Mouse (Mus musculus): ENCODE measurements around the gene 1700037H04Rik. TPM values are rescaled to one million over a fixed set of nuclear protein-coding genes. Genes with fewer than 3 reads are reported as not detected.

1700037H04Rik gene
- polyA plus RNA-seq (2015; fragmentation: Nextera tagmentation; extraction: Ambion mirVana) = 97.1 and 99.3 TPM in 2 replicates

DNA sequence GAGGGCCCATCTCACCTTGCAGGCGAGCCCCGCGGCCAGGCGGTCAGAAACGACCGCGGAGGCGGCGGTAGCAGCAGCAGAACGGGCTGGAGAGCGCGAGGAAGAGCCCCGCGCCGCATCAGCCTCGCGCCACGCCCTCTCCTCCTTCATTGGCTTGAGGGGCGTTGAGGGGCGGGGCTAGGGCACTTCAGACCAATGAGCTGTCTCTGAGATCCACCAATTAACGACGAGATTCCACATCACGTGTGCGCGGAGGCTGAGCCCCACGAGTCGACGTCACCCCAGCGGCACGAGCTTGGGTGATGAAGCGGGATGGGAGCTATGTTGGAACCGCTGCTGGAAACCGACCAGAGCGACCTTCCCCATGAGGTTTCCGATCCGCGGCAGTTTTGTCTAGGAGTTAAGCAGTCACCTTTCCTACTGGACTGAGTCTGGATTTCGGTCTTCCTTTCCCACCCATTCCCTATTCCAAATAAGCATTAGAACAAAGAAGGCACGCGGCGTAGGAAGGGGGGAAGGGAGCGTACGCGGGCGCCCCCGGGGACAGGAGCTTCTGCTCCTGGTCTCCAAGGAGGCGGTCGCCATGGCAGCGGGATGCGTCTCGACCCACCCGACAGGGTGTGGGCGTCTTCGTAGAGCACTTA, at the start of gene 1700037H04Rik:
1700037H04Rik (minus strand) TSS at position 144 of the 644 bp plus-strand sequence.
- H3K9ac ChIP-seq = peak within 1 kb of the TSS; percentile 86
- peak within 1 kb of the TSS; percentile 97 for H3K4me2 ChIP-seq
- peak; percentile 98 for ATAC-seq
- peak within 1 kb of the TSS; percentile 74 for H3K4me3 ChIP-seq
- peaks cover 32% of the 10 kb centered on the region for H3K4me1 ChIP-seq
- no peaks in the 10 kb centered on the region for H3K9me3 ChIP-seq (replicated peaks)
- H3K27ac ChIP-seq = peak within 1 kb of the TSS; percentile 95
- no peaks in the 10 kb centered on the region for H3K27me3 ChIP-seq
- WGBS = under 1% methylated on average over 54 of the region's 54 CpGs
- peaks cover 7% of the 10 kb centered on the region; the same call in 1 of the 2 replicates for H3K36me3 ChIP-seq (ENCODE audit: poor library complexity, severe bottlenecking)

DNA sequence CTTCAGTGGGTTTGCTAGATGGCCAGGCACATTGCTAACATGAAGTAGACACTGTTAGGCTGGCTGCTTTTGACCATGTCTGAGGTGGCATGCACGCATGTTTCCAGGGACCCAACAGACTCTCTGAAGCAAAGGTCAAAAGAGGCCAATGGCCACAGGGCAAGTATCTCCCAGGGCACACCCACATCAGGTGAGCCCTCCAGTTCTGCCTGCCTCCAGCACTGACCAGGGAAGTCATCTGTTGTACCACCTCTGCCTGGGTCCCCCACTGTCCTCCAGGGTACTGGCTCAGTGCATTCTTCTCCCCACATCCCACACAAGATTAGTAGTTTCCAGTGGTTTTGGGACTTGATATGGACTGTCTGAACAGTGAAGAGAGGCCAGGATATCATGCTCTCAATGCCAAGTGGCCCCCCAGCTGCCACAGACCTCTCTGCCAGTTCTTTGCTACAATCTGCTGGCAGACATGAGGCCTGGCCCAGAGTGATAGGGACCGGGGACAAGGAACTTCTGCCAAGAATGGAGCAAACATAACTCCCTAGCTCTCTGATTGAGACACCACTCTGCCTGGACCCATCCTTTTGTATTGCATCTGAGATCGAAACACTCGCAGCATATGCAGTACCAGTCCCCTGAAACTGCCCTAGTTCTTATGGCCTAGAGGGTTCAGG, 49.4 kb upstream of the 1700037H04Rik start:
- ATAC-seq = no peak
- H3K27me3 ChIP-seq = no peaks in the 10 kb centered on the region
- H3K27ac ChIP-seq = peak overlapping the region; percentile 88
- H3K4me2 ChIP-seq = peak overlapping the region; percentile 61
- H3K4me3 ChIP-seq = peak overlapping the region; percentile 57
- 74% methylated on average over 4 of the region's 4 CpGs for WGBS
- H3K4me1 ChIP-seq = peaks cover 19% of the 10 kb centered on the region
- H3K9ac ChIP-seq = peak overlapping the region; percentile 80; the same call in 1 of the 2 replicates
- peaks cover 18% of the 10 kb centered on the region for H3K36me3 ChIP-seq (ENCODE audit: poor library complexity, severe bottlenecking)
- no peaks in the 10 kb centered on the region for H3K9me3 ChIP-seq (replicated peaks)

DNA sequence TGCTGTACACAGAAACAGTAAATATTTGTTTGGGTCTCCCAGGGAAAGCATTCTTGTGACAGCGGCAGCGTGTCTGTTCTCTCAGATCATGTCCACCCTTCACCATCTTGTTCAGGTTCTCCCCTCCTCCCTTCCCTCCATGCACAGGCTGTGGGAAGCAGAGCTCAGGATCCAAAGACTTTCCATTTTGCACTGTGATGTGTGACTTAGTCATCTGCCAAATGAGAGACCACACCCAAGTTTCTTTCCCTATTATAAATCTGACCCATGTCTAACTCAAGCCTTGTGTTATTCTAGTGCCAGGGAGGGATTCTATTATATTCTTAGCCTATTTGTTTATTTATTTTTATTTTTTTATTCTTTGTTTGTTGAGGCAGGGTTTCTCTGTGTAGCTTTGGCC, 48.5 kb upstream of the 1700037H04Rik start:
- H3K4me3 ChIP-seq = no peak overlapping the region
- no peak overlapping the region for H3K9ac ChIP-seq
- no peak for ATAC-seq
- H3K4me2 ChIP-seq = no peak overlapping the region
- H3K4me1 ChIP-seq = peaks cover 19% of the 10 kb centered on the region
- no peaks in the 10 kb centered on the region for H3K27me3 ChIP-seq
- WGBS = 91% methylated on average over 2 of the region's 2 CpGs
- no peaks in the 10 kb centered on the region for H3K9me3 ChIP-seq (replicated peaks)
- peaks cover 10% of the 10 kb centered on the region for H3K36me3 ChIP-seq (ENCODE audit: poor library complexity, severe bottlenecking)
- H3K27ac ChIP-seq = no peak overlapping the region

DNA sequence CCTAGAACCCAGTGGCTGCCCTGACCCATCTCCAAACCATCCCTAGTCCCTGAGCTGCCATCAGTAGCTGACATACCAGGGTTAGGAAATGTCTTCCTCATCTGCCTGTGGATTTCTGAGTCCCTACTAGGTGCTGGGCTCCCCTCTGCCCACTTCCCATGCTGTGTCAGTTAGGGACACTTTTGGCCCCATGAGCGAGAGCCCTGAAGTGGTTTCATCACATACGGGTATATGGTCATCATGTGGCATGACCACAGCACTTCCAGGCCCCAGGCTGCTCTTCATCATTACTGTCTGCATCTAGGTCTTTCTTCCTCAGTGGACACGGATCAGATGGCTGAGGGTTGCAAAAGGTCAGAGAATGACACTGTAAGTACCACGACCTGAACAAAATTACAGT, 46.9 kb upstream of the 1700037H04Rik start, which contains the start of gene Ap5s1:
Ap5s1 (plus strand) TSS at position 301 of the 400 bp plus-strand sequence.
- Histone ChIP-seq H3K4me1 (peaks cover 16% of the 10 kb centered on the region), H3K27ac (no peak within 1 kb of the TSS), H3K4me2 (no peak within 1 kb of the TSS), H3K9ac (no peak within 1 kb of the TSS), H3K36me3 (ENCODE audit: poor library complexity, severe bottlenecking) (no peaks in the 10 kb centered on the region), H3K4me3 (no peak within 1 kb of the TSS), H3K27me3 (no peaks in the 10 kb centered on the region), H3K9me3 (replicated peaks) (no peaks in the 10 kb centered on the region)
- WGBS = 83% methylated on average over 4 of the region's 4 CpGs
- ATAC-seq = no peak

DNA sequence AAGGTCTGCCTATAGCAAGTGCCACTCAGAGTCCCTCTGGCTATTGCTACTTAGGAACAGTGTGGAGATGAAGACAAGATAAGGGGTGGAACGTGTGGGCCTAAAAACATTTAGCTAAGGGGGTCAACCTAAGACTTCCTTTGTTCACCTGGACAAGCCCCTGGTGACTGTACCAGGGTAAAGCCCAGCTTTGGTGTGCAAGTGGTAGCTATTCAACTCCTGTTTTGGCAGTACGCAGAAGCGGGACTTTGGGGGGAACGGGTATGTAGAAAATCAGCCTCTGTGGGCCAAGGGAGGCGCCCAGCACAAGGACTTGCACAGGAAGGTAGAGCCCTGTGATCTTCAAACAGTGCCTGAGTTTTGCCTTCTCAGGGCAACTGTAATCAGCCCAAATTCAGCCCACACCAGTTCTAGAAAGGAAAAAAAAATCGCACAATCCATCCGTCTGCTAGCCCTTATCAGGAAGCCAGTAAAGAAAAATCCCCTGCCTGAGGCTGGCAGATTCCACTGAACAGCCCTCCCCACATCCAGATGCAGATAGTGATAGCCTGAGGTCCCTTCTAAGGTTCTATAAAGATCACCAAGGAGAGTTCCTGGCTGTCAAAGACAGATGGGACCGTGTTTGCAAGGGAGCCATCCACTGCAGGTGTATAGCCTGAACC, 45.8 kb upstream of the 1700037H04Rik start:
- 87% methylated on average over 8 of the region's 8 CpGs for WGBS
- Histone ChIP-seq H3K27me3 (no peaks in the 10 kb centered on the region), H3K4me2 (no peak overlapping the region), H3K4me1 (peaks cover 8% of the 10 kb centered on the region; the same call in 1 of the 2 replicates), H3K4me3 (no peak overlapping the region), H3K9ac (no peak overlapping the region), H3K9me3 (replicated peaks) (no peaks in the 10 kb centered on the region), H3K27ac (no peak overlapping the region), H3K36me3 (ENCODE audit: poor library complexity, severe bottlenecking) (no peaks in the 10 kb centered on the region)
- ATAC-seq = no peak

DNA sequence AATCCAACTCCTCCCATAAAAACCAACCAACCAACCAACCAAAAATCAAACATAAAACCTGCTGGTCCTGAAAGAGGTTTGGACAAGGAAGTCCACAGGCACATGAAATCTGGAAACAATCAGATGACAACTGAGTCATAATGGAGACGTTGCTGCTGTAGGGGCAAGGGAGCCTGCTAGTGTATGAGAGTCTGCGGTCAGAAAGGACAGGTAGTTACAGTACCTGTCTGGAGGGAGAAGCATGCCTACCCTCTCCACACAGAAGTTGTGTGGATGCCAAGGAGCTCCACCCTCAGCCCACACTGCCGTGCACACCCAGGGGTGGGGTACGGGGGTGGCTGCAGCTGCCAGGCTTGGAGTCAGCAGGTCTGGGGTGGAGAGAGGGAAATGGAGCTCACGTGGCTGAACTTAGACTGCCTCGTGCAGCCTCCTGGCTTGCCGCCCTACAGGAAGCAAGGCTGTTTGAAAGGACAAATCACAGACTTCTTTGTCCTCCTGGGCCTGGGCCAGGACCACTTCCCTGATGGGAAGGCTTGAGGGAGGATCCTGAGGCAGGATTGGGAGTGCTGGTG, 44.6 kb upstream of the 1700037H04Rik start:
- no peak overlapping the region for H3K4me3 ChIP-seq
- no peaks in the 10 kb centered on the region for H3K9me3 ChIP-seq (replicated peaks)
- H3K27me3 ChIP-seq = no peaks in the 10 kb centered on the region
- WGBS = 59% methylated on average over 7 of the region's 7 CpGs
- H3K27ac ChIP-seq = no peak overlapping the region
- H3K9ac ChIP-seq = no peak overlapping the region
- peaks cover 4% of the 10 kb centered on the region; the same call in 1 of the 2 replicates for H3K36me3 ChIP-seq (ENCODE audit: poor library complexity, severe bottlenecking)
- peaks cover 5% of the 10 kb centered on the region; the same call in 1 of the 2 replicates for H3K4me1 ChIP-seq
- no peak for ATAC-seq
- H3K4me2 ChIP-seq = no peak overlapping the region

DNA sequence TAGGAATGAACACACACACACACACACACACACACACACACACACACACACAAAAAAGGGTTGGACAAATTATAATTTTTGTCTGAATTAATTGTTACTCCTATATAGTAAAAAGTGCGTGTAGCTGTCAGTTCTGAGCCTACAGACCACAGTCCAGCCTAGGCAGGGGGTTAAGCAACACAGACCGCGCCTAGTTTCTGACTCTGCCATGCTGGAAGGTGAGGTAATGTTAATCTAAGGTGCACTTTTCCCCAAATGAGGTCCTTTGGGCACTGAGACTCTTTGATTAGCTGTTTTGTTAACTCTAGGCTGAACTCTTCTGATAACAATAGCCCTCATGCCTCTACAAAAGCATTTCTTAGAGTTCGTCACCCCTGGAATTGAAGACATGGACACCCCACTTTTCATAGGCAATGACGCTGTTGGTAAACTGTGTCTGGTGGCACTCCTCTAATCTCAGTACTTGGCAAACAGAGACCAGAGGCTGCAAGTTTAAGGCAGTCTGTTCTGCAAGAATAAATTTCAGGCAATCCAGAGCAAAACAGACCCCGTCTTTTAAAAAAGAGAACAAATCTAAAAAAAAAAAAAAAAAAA, 44.0 kb upstream of the 1700037H04Rik start:
- no peak for ATAC-seq
- no peak overlapping the region for H3K4me3 ChIP-seq
- H3K27me3 ChIP-seq = no peaks in the 10 kb centered on the region
- H3K27ac ChIP-seq = no peak overlapping the region
- peaks cover 10% of the 10 kb centered on the region; the same call in 1 of the 2 replicates for H3K36me3 ChIP-seq (ENCODE audit: poor library complexity, severe bottlenecking)
- H3K4me2 ChIP-seq = no peak overlapping the region
- H3K4me1 ChIP-seq = 0 out of 2 replicates have a peak, but pooled peaks cover 2% of the 10 kb centered on the region
- no peaks in the 10 kb centered on the region for H3K9me3 ChIP-seq (replicated peaks)
- H3K9ac ChIP-seq = no peak overlapping the region
- 90% methylated on average over 6 of the region's 6 CpGs for WGBS

DNA sequence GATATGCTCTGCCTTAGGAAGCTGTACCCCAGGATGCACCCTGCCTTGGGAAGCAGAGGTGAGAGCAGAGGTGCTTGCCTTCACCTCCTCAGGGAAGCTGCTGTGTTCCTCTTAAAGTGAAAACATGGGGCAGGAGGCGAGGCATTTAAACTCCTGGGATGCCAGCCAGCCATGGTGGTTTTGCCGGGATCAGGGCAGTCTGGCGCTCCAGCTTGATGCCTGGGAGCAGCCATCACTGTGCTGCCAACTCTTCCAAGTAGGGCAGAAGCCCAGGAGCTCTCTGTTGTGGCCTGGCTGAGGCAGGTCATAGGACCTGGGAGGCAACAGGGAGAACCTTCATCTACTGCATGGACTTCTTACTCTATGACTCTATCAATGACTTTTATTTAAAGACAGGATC, 41.4 kb upstream of the 1700037H04Rik start:
- Histone ChIP-seq H3K27ac (no peak overlapping the region), H3K4me3 (no peak overlapping the region), H3K36me3 (ENCODE audit: poor library complexity, severe bottlenecking) (peaks cover 32% of the 10 kb centered on the region), H3K27me3 (no peaks in the 10 kb centered on the region), H3K9me3 (replicated peaks) (no peaks in the 10 kb centered on the region), H3K9ac (no peak overlapping the region), H3K4me1 (0 out of 2 replicates have a peak, but pooled peaks cover 2% of the 10 kb centered on the region), H3K4me2 (no peak overlapping the region)
- 89% methylated on average over 3 of the region's 3 CpGs for WGBS
- ATAC-seq = no peak

DNA sequence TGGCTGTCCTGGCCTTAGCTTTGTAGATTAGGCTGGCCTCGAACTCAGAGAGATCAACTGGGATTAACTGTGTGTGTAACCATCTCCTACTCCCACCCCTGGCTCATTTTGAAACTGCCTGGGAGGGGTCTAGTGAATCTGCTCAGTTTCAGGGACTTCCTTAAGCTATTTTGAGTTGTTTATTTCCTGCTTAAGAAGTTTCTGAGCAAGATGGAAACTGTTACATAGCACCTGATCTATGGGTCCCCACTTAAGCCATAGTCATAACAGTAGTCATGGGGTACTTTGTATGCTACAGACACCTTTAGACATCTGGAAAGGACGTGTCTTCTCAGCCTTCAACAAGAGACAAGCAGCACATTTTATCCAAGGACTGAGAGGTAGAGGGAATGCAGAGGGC, 40.8 kb upstream of the 1700037H04Rik start:
- H3K9me3 ChIP-seq (replicated peaks) = no peaks in the 10 kb centered on the region
- ATAC-seq = no peak
- H3K9ac ChIP-seq = no peak overlapping the region
- no peak overlapping the region for H3K27ac ChIP-seq
- WGBS = 82% methylated on average over 2 of the region's 2 CpGs
- H3K4me1 ChIP-seq = 0 out of 2 replicates have a peak, but pooled peaks cover 2% of the 10 kb centered on the region
- no peaks in the 10 kb centered on the region for H3K27me3 ChIP-seq
- H3K36me3 ChIP-seq (ENCODE audit: poor library complexity, severe bottlenecking) = peaks cover 32% of the 10 kb centered on the region
- H3K4me3 ChIP-seq = no peak overlapping the region
- H3K4me2 ChIP-seq = no peak overlapping the region

DNA sequence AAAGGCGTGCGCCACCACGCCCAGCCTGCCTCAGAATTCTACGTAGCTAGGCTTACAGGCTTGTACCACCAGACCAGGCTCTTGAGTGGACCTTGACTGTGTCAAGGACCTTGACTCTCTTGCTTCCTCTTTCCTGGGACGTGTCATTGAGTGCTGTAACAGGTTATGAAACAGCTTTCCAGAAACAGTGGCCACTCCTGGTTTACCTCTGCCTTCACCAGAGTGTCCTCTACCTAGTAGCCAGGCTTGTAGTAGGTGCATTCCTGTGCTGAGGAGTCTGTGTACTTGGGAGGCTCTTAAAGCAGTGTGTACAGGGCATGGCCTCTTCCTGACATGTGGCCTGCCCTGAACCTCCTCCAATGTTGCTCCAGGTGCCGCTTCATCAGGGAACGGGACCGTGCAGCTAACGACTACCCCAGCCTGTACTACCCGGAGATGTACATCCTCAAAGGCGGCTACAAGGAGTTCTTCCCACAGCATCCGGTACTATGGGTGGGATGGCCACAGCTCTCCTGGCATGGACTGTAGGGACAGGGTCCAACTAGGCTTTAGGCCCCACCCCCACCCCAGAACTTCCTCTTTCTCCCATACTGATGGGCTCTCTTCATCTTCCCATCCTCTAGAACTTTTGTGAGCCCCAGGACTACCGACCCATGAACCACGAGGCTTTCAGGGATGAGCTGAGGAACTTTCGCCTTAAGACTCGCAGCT, 36.9 kb upstream of the 1700037H04Rik start:
- WGBS = 92% methylated on average over 16 of the region's 16 CpGs
- peaks cover 64% of the 10 kb centered on the region for H3K36me3 ChIP-seq (ENCODE audit: poor library complexity, severe bottlenecking)

DNA sequence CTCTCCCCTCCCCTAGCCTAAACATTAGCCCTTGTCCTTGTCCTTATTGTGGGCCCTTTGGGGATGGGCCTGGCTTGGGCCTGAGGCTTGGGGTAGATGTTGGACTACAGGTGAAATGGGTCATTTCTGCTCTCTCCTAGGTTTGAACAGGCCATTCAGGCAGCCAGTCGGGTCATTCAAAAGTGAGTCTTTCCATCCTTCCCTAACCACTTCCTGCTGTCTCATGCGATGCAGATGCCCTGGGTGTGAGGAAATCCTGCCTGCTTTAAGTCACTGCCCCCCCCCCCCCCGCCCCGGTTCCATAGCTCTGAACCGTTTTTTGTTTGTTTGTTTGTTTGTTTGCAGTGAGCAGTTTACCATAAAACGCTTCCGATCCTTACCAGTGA, 31.1 kb upstream of the 1700037H04Rik start:
- no peak for ATAC-seq
- Histone ChIP-seq H3K4me3 (no peak overlapping the region), H3K36me3 (ENCODE audit: poor library complexity, severe bottlenecking) (peaks cover 41% of the 10 kb centered on the region), H3K27me3 (no peaks in the 10 kb centered on the region), H3K4me1 (peaks cover 52% of the 10 kb centered on the region), H3K9me3 (replicated peaks) (no peaks in the 10 kb centered on the region), H3K27ac (peak overlapping the region; percentile 81), H3K9ac (peak overlapping the region; percentile 40), H3K4me2 (peak overlapping the region; percentile 41)
- 69% methylated on average over 7 of the region's 7 CpGs for WGBS

More for the DNA sequence above, 36.9 kb upstream of the 1700037H04Rik start:
- no peaks in the 10 kb centered on the region for H3K9me3 ChIP-seq (replicated peaks)
- 0 out of 2 replicates have a peak, but pooled peaks cover 2% of the 10 kb centered on the region for H3K4me1 ChIP-seq
- no peak overlapping the region for H3K4me3 ChIP-seq
- ATAC-seq = no peak
- no peak overlapping the region for H3K9ac ChIP-seq
- H3K27me3 ChIP-seq = no peaks in the 10 kb centered on the region
- H3K4me2 ChIP-seq = no peak overlapping the region
- no peak overlapping the region; the same call in 1 of the 2 replicates for H3K27ac ChIP-seq
